Mouse (Mus musculus) lung, postnatal 0 days (tissue): ENCODE data around the gene Anapc1.
A peak's percentile ranks its signal among the peaks of the same experiment; 100 is the strongest.

Experiments used
- CTCF ChIP-seq: IDR thresholded peaks from 2 replicates; pipeline ENCODE4 v1.5.1; 2016; ENCODE audit warnings: antibody characterized with exemption, mild to moderate bottlenecking
- EP300 ChIP-seq: IDR thresholded peaks from 2 replicates; pipeline ENCODE4 v1.6.1; 2016; ENCODE audit warnings: antibody characterized with exemption, mild to moderate bottlenecking, control low read depth

DNA sequence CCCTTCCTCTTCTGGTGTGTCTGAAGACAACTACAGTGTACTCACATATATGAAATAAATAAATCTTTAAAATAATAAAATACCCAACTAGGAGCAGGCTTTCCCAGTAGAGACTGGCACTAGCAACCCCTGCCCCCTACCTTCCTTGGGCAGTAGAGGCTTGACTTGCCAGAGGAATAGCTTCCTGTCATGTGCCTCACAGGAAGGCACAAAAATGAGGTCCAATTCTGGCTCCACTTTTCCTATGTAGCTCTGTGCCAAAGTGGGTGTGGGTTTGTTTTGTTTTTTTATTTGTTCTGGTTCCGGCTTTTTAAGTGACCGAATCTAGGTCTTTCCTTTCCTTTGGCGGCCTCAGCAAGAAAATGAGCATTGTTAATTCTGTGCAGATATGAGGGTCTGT, 17.3 kb upstream of the Anapc1 start:
- TF ChIP-seq CTCF = peak; percentile 43
- TF ChIP-seq EP300 = peak; percentile 70; the same call in 1 of the 2 replicates
